Comparison of ENCODE assay signal across 12 mouse cellular contexts in genomic region chr6:23122934-23123333, GRCm38 (mm10). TPM values are rescaled to one million over a fixed set of nuclear protein-coding genes. Genes with fewer than 3 reads are reported as not detected.
A peak's percentile ranks its signal among the peaks of the same experiment; 100 is the strongest.
DNase-seq lines count a peak whose midpoint lies in the region; ATAC-seq and TF ChIP-seq lines count a peak whose summit lies in the region.
"Had no signal": no experiment of that assay in that cellular context is flagged by ENCODE, and none has a peak within 500 bp of the region (broad histone marks: within the 10 kb centered on the region; RNA-seq: fewer than 3 reads in every experiment).

No protein-coding gene starts in this region.

- H3K9me3 ChIP-seq in heart, postnatal 0 days (replicated peaks; ENCODE audit: control insufficient read depth, low read length) = no peaks in the 10 kb centered on the region
- no peaks in the 10 kb centered on the region for H3K9me3 ChIP-seq in liver, postnatal 0 days (ENCODE audit: low read length)
- no peaks in the 10 kb centered on the region for H3K9me3 ChIP-seq in liver, embryonic 12.5 days (replicated peaks)
- H3K9me3 ChIP-seq in ES-E14 (ENCODE audit: control insufficient read depth, insufficient read depth, low read depth, low read length) = no peaks in the 10 kb centered on the region
- H3K9me3 ChIP-seq: heart, embryonic 13.5 days had no signal

- peak; percentile 13 for DNase-seq in heart, postnatal 0 days (ENCODE audit: low spot score)
- no peak for DNase-seq in heart, postnatal 36 days
- DNase-seq in liver, postnatal 0 days = no peak
- DNase-seq in ES-E14 (ENCODE audit: low read depth, low spot score) = peak; percentile 42
- DNase-seq in embryo, embryonic 9.5 days (ENCODE audit: extremely low spot score) = peak; percentile 10
- DNase-seq in thymus, postnatal 14 days = no peak
- DNase-seq: kidney, adult 8-10 months; thymus, postnatal 25 days had no signal

- no peak overlapping the region for H3K4me3 ChIP-seq in heart, postnatal 0 days (ENCODE audit: low read depth, low read length)
- no peak overlapping the region for H3K4me3 ChIP-seq in liver, postnatal 0 days (ENCODE audit: low read depth, low read length)
- H3K4me3 ChIP-seq in liver, embryonic 12.5 days = no peak overlapping the region
- no peak overlapping the region for H3K4me3 ChIP-seq in ES-E14 (ENCODE audit: insufficient read depth in 1 of 2, low read depth in 1 of 2, low read length in 2 of 2, poor library complexity in 1 of 2, severe bottlenecking in 1 of 2)
- H3K4me3 ChIP-seq: heart, embryonic 13.5 days had no signal

- no peak overlapping the region for H3K9ac ChIP-seq in heart, postnatal 0 days (replicated peaks; ENCODE audit: low read depth, low read length)
- H3K9ac ChIP-seq in liver, postnatal 0 days (replicated peaks) = no peak overlapping the region
- no peak overlapping the region for H3K9ac ChIP-seq in liver, embryonic 12.5 days
- no peak overlapping the region for H3K9ac ChIP-seq in ES-E14 (ENCODE audit: insufficient read depth, low read depth, low read length, poor library complexity, severe bottlenecking)
- H3K9ac ChIP-seq: heart, embryonic 13.5 days had no signal

- no peaks in the 10 kb centered on the region for H3K36me3 ChIP-seq in heart, postnatal 0 days (replicated peaks; ENCODE audit: control insufficient read depth, insufficient read depth, low read length)
- H3K36me3 ChIP-seq in liver, postnatal 0 days (replicated peaks; ENCODE audit: insufficient read depth, low read length) = no peaks in the 10 kb centered on the region
- H3K36me3 ChIP-seq in liver, embryonic 12.5 days = no peaks in the 10 kb centered on the region
- H3K36me3 ChIP-seq in ES-E14 (ENCODE audit: control insufficient read depth, insufficient read depth, low read length, poor library complexity, severe bottlenecking) = no peaks in the 10 kb centered on the region
- H3K36me3 ChIP-seq: heart, embryonic 13.5 days had no signal

- no peak for ATAC-seq in heart, postnatal 0 days (ENCODE audit: insufficient read depth, low read depth)
- no peak for ATAC-seq in liver, postnatal 0 days
- no peak for ATAC-seq in liver, embryonic 12.5 days
- ATAC-seq in erythroid progenitor cell, adult 5-6 weeks (replicated peaks; ENCODE audit: low FRiP score, poor library complexity, severe bottlenecking) = no peak

- H3K4me2 ChIP-seq in heart, postnatal 0 days (ENCODE audit: low read depth, low read length) = no peak overlapping the region
- H3K4me2 ChIP-seq in liver, postnatal 0 days (ENCODE audit: low read depth, low read length) = no peak overlapping the region
- no peak overlapping the region for H3K4me2 ChIP-seq in liver, embryonic 12.5 days
- H3K4me2 ChIP-seq: heart, embryonic 13.5 days; midbrain, embryonic 11.5 days had no signal

- WGBS in heart, postnatal 0 days = 31% methylated on average over 3 of the region's 3 CpGs
- 37% methylated on average over 3 of the region's 3 CpGs for WGBS in liver, postnatal 0 days (ENCODE audit: insufficient replicate concordance)
- WGBS in liver, embryonic 12.5 days (ENCODE audit: insufficient replicate concordance) = 34% methylated on average over 3 of the region's 3 CpGs

- TF ChIP-seq EP300 in heart, postnatal 0 days (IDR thresholded peaks at IDR 0.05; ENCODE audit: low read depth) = no peak
- TF ChIP-seq EP300 in liver, postnatal 0 days (IDR thresholded peaks at IDR 0.05; ENCODE audit: low read depth) = no peak

- H3K27me3 ChIP-seq in heart, postnatal 0 days (ENCODE audit: control insufficient read depth, insufficient read depth, low read length) = no peaks in the 10 kb centered on the region; the same call in 1 of the 2 replicates
- H3K27me3 ChIP-seq in liver, postnatal 0 days (ENCODE audit: insufficient read depth, low read length) = no peaks in the 10 kb centered on the region
- H3K27me3 ChIP-seq in liver, embryonic 12.5 days (replicated peaks) = no peaks in the 10 kb centered on the region
- H3K27me3 ChIP-seq: heart, embryonic 13.5 days had no signal

- intact Hi-C loops in heart, postnatal 36 days (cut with DNase I) = loop anchor here (5.0 kb wide), 1 partner anchor 121 kb away; no protein-coding TSS in a partner anchor

- in situ Hi-C loops in ES-E14 (cut with MboI; ENCODE audit: low sequenced_read_pairs in 2 of 2, unreplicated experiment in 2 of 2) = no loop called here

- no peak overlapping the region for H3K27ac ChIP-seq in heart, postnatal 0 days (ENCODE audit: low read depth)
- H3K27ac ChIP-seq in liver, postnatal 0 days (ENCODE audit: low read depth) = no peak overlapping the region
- H3K27ac ChIP-seq in liver, embryonic 12.5 days = no peak overlapping the region
- H3K27ac ChIP-seq in ES-E14 (ENCODE audit: insufficient read depth, low read depth, low read length, poor library complexity, severe bottlenecking) = no peak overlapping the region
- H3K27ac ChIP-seq: heart, embryonic 13.5 days had no signal

- peak; percentile 44 for TF ChIP-seq CTCF in heart, postnatal 0 days (IDR thresholded peaks at IDR 0.05; ENCODE audit: low read depth)
- TF ChIP-seq CTCF in liver, postnatal 0 days (IDR thresholded peaks at IDR 0.05; ENCODE audit: low read depth) = peak; percentile 43

- no peaks in the 10 kb centered on the region for H3K4me1 ChIP-seq in heart, postnatal 0 days (ENCODE audit: control insufficient read depth, insufficient read depth)
- H3K4me1 ChIP-seq in liver, postnatal 0 days (ENCODE audit: insufficient read depth) = peaks cover 3% of the 10 kb centered on the region; the same call in 1 of the 2 replicates
- no peaks in the 10 kb centered on the region for H3K4me1 ChIP-seq in liver, embryonic 12.5 days
- H3K4me1 ChIP-seq in ES-E14 (ENCODE audit: control insufficient read depth in 2 of 2, insufficient read depth in 2 of 2, low read length in 2 of 2, poor library complexity in 1 of 2) = no peaks in the 10 kb centered on the region
- H3K4me1 ChIP-seq: heart, embryonic 13.5 days had no signal

TF ChIP-seq in ES-E14, 5 proteins besides CTCF, POLR2A, EP300 and RAD21:
- peak; percentile 40; the same call in 1 of the 2 replicates for TF ChIP-seq ZC3H11A (IDR thresholded peaks at IDR 0.05; ENCODE audit: borderline replicate concordance, low read depth, low read length)
- no peak for TF ChIP-seq CHD2 (IDR thresholded peaks at IDR 0.05; ENCODE audit: low read depth, low read length)

RNA-seq across cellular contexts. Expression of gene Aass, which starts 9.9 kb away (rescaled TPM):
- total RNA-seq in heart, postnatal 0 days (2014; rRNA removed; ENCODE audit: low replicate concordance) = not detected in 2 replicates
- polyA plus RNA-seq in heart, postnatal 0 days (2015; fragmentation: Nextera tagmentation; extraction: Ambion mirVana) = 0.05 and 0.22 TPM in 2 replicates
- under 1 TPM; 0.16 to 0.25 TPM for total RNA-seq in heart, postnatal 36 days (2021)
- polyA plus RNA-seq in liver, postnatal 0 days (2015; fragmentation: Nextera tagmentation; extraction: Ambion mirVana) = 43.7 and 49.0 TPM in 2 replicates
- polyA plus RNA-seq in liver, embryonic 12.5 days (2016; fragmentation: Nextera tagmentation; extraction: Ambion mirVana) = 24.1 and 24.2 TPM in 2 replicates
- total RNA-seq in ES-E14 (2012; rRNA removed) = 4.4 and 9.5 TPM in 2 replicates
- not detected in 2 replicates for total RNA-seq in erythroid progenitor cell, adult 5-6 weeks (2015; ENCODE audit: low replicate concordance)
- total RNA-seq in erythroid progenitor cell, adult 5-6 weeks (2017; ENCODE audit: low replicate concordance) = not detected in 2 replicates

Comparison
In these comparisons a context has a peak if more than half of its experiments do, and no peak if none do; other contexts are left out.
1. DNase-seq: peak in heart, postnatal 0 days (single experiment), ES-E14 (single experiment) and embryo, embryonic 9.5 days (single experiment); none in heart, postnatal 36 days (0 of 2), liver, postnatal 0 days (single experiment) and thymus, postnatal 14 days (single experiment).